Mouse (Mus musculus): ENCODE measurements around the gene Cdk10.

The Cdk10 gene

GRCm38 (mm10) chr8:123271901-123272300, 47.3 kb downstream of the Cdk10 start:
- DNase-seq (ENCODE audit: low read depth, low spot score), result peak; percentile 47

GRCm38 (mm10) chr8:123274447-123274846, 49.8 kb downstream of the Cdk10 start:
- no peak for DNase-seq (ENCODE audit: low read depth, low spot score)

- DNase-seq (ENCODE audit: low read depth, low spot score), result no peak
Measured at GRCm38 (mm10) chr8:123275096-123275495, 50.5 kb downstream of the Cdk10 start.

GRCm38 (mm10) chr8:123278445-123278844, 53.8 kb downstream of the Cdk10 start:
- no peak for DNase-seq (ENCODE audit: low read depth, low spot score)

GRCm38 (mm10) chr8:123279828-123280227, 55.2 kb downstream of the Cdk10 start:
- no peak for DNase-seq (ENCODE audit: low read depth, low spot score)

- no peak for DNase-seq (ENCODE audit: low read depth, low spot score)
Measured at GRCm38 (mm10) chr8:123280302-123281094, 55.9 kb downstream of the Cdk10 start.
